Mouse (Mus musculus): ENCODE measurements around the gene 4933407L21Rik. TPM values are rescaled to one million over a fixed set of nuclear protein-coding genes. Genes with fewer than 3 reads are reported as not detected.

Gene 4933407L21Rik
- polyA plus RNA-seq, 1 experiment: not detected

- TF ChIP-seq FLI1 (IDR thresholded peaks at IDR 0.05; ENCODE audit: low read length) (no peak), GATA1 (IDR thresholded peaks at IDR 0.05; ENCODE audit: borderline replicate concordance, low read length) (no peak)
- H3K9me3 ChIP-seq: no peaks in the 10 kb centered on the region
- H3K27me3 ChIP-seq (replicated peaks): peaks cover 6% of the 10 kb centered on the region
- no peak overlapping the region for H3K4me3 ChIP-seq (replicated peaks)
- peaks cover 11% of the 10 kb centered on the region for H3K36me3 ChIP-seq (replicated peaks; ENCODE audit: low read length)
- peaks cover 80% of the 10 kb centered on the region for H3K4me1 ChIP-seq
Measured at GRCm38 (mm10) chr1:85897901-85898760, 30.2 kb upstream of the 4933407L21Rik start.

GRCm38 (mm10) chr1:85898761-85899387 is 29.4 kb upstream of the 4933407L21Rik start:
- Histone ChIP-seq H3K27me3 (replicated peaks) (peaks cover 2% of the 10 kb centered on the region), H3K4me1 (peaks cover 76% of the 10 kb centered on the region), H3K36me3 (replicated peaks; ENCODE audit: low read length) (peaks cover 18% of the 10 kb centered on the region), H3K4me3 (replicated peaks) (no peak overlapping the region), H3K9me3 (no peaks in the 10 kb centered on the region)
- TF ChIP-seq FLI1 (IDR thresholded peaks at IDR 0.05; ENCODE audit: low read length) (no peak), GATA1 (IDR thresholded peaks at IDR 0.05; ENCODE audit: borderline replicate concordance, low read length) (no peak)

DNA sequence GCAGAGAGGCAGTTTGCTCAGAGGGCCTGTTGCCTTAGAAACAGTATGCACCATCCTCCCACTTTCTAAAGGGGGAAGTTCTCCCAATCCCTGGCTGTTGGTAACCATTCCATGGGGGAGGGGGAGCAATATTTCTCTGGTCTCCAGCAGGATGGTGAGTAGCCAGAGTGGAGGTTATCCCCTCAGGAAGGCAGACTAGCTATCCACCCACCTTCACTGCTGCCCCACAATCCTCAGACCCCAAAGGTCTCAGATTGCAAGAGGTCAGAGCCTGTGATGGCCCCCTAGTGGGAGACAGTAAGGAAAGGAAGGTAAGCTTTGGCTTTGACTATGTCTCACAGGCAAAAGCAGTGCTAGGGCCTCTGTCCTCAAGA is 28.9 kb upstream of the 4933407L21Rik start:
- no peaks in the 10 kb centered on the region for H3K9me3 ChIP-seq
- H3K4me1 ChIP-seq: peaks cover 71% of the 10 kb centered on the region
- no peak for TF ChIP-seq GATA1 (IDR thresholded peaks at IDR 0.05; ENCODE audit: borderline replicate concordance, low read length)
- TF ChIP-seq FLI1 (IDR thresholded peaks at IDR 0.05; ENCODE audit: low read length): no peak
- H3K27me3 ChIP-seq (replicated peaks): peaks cover 2% of the 10 kb centered on the region
- H3K36me3 ChIP-seq (replicated peaks; ENCODE audit: low read length): peaks cover 23% of the 10 kb centered on the region
- H3K4me3 ChIP-seq (replicated peaks): no peak overlapping the region

GRCm38 (mm10) chr1:85900521-85901333 is 27.6 kb upstream of the 4933407L21Rik start:
- Histone ChIP-seq H3K27me3 (replicated peaks) (peaks cover 2% of the 10 kb centered on the region), H3K36me3 (replicated peaks; ENCODE audit: low read length) (peaks cover 36% of the 10 kb centered on the region), H3K4me1 (peaks cover 57% of the 10 kb centered on the region), H3K9me3 (no peaks in the 10 kb centered on the region), H3K4me3 (replicated peaks) (peak overlapping the region; percentile 59)
- TF ChIP-seq FLI1 (IDR thresholded peaks at IDR 0.05; ENCODE audit: low read length) (no peak), GATA1 (IDR thresholded peaks at IDR 0.05; ENCODE audit: borderline replicate concordance, low read length) (no peak)

- peaks cover 50% of the 10 kb centered on the region for H3K4me1 ChIP-seq
- H3K4me3 ChIP-seq (replicated peaks): no peak overlapping the region
- H3K36me3 ChIP-seq (replicated peaks; ENCODE audit: low read length): peaks cover 45% of the 10 kb centered on the region
- H3K27me3 ChIP-seq (replicated peaks): peaks cover 2% of the 10 kb centered on the region
- TF ChIP-seq FLI1 (IDR thresholded peaks at IDR 0.05; ENCODE audit: low read length) (no peak), GATA1 (IDR thresholded peaks at IDR 0.05; ENCODE audit: borderline replicate concordance, low read length) (no peak)
- no peaks in the 10 kb centered on the region for H3K9me3 ChIP-seq
Measured at GRCm38 (mm10) chr1:85901516-85902107, 26.7 kb upstream of the 4933407L21Rik start.

- Histone ChIP-seq H3K36me3 (replicated peaks; ENCODE audit: low read length) (peaks cover 50% of the 10 kb centered on the region), H3K4me1 (peaks cover 45% of the 10 kb centered on the region), H3K4me3 (replicated peaks) (no peak overlapping the region), H3K9me3 (no peaks in the 10 kb centered on the region), H3K27me3 (replicated peaks) (peaks cover 2% of the 10 kb centered on the region)
- TF ChIP-seq GATA1 (IDR thresholded peaks at IDR 0.05; ENCODE audit: borderline replicate concordance, low read length): no peak
- no peak for TF ChIP-seq FLI1 (IDR thresholded peaks at IDR 0.05; ENCODE audit: low read length)
Measured at GRCm38 (mm10) chr1:85902108-85902561, 26.1 kb upstream of the 4933407L21Rik start.

DNA sequence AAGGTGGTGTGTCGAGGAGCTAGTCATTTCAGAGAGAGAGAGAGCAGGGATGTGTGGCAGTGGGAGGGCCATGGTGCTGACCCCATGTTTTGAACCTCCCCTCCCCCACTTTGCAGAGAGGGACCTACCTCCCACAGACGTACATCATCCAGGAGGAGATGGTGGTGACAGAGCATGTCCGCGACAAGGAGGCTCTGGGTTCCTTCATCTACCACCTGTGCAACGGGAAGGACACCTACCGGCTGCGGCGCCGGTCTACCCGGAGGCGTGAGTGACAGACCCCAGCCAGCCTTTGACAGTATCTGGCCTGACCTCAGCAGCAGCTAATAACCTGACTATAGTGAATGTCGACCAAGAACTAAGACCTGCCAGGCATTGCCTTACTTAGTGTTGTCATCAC is 21.4 kb upstream of the 4933407L21Rik start:
- Histone ChIP-seq H3K4me1 (peaks cover 6% of the 10 kb centered on the region), H3K4me3 (replicated peaks) (no peak overlapping the region), H3K36me3 (replicated peaks; ENCODE audit: low read length) (peaks cover 66% of the 10 kb centered on the region), H3K9me3 (peaks cover 3% of the 10 kb centered on the region; the same call in 1 of the 2 replicates), H3K27me3 (replicated peaks) (peaks cover 2% of the 10 kb centered on the region)
- TF ChIP-seq FLI1 (IDR thresholded peaks at IDR 0.05; ENCODE audit: low read length): no peak
- TF ChIP-seq GATA1 (IDR thresholded peaks at IDR 0.05; ENCODE audit: borderline replicate concordance, low read length): no peak

GRCm38 (mm10) chr1:85908754-85909590 is 19.3 kb upstream of the 4933407L21Rik start:
- TF ChIP-seq FLI1 (IDR thresholded peaks at IDR 0.05; ENCODE audit: low read length): no peak
- no peak for TF ChIP-seq GATA1 (IDR thresholded peaks at IDR 0.05; ENCODE audit: borderline replicate concordance, low read length)
- Histone ChIP-seq H3K4me1 (peaks cover 12% of the 10 kb centered on the region), H3K36me3 (replicated peaks; ENCODE audit: low read length) (peaks cover 47% of the 10 kb centered on the region)

More at GRCm38 (mm10) chr1:85908754-85909590, 19.3 kb upstream of the 4933407L21Rik start:
- Histone ChIP-seq H3K9me3 (peaks cover 3% of the 10 kb centered on the region; the same call in 1 of the 2 replicates), H3K27me3 (replicated peaks) (peaks cover 2% of the 10 kb centered on the region), H3K4me3 (replicated peaks) (no peak overlapping the region)
